Mouse (Mus musculus) spleen, adult 2 months (tissue): ENCODE results near the gene Tprkb. TPM values are rescaled to one million over a fixed set of nuclear protein-coding genes. Genes with fewer than 3 reads are reported as not detected.
"Not testable (repeated sequence)": the region's sequence is repeated elsewhere in the genome, so short reads cannot be mapped to it uniquely, and the experiment has no call there.

Source experiments
- DNase-seq, 2 experiments: peaks; one replicate each; pipeline versions ENCODE4 v3.0.0 to v3.0.0-alpha.2; 2012 to 2021; ENCODE audit warnings: low spot score in 2 of 2, low read depth in 1 of 2
- H3K27ac ChIP-seq: fragments of 200-500 bp; 2 replicates; pipeline ENCODE4 v1.5.1; 2012; ENCODE audit warnings: low read length, inconsistent platforms; ENCODE audit not compliant: insufficient read depth
- H3K27me3 ChIP-seq: fragments of 200-500 bp; 2 replicates; pipeline ENCODE4 v1.6.1; 2012; ENCODE audit warnings: mild to moderate bottlenecking, moderate library complexity, low read length, inconsistent platforms; ENCODE audit not compliant: control insufficient read depth, insufficient read depth
- H3K36me3 ChIP-seq: fragments of 200-500 bp; 2 replicates; pipeline ENCODE4 v1.6.1; 2012; ENCODE audit warnings: mild to moderate bottlenecking, low read length, inconsistent platforms; ENCODE audit not compliant: control insufficient read depth, insufficient read depth
- H3K4me1 ChIP-seq: fragments of 200-500 bp; 2 replicates; pipeline ENCODE4 v1.6.1; 2011; ENCODE audit warnings: inconsistent platforms; ENCODE audit not compliant: control insufficient read depth, insufficient read depth, insufficient read length
- H3K4me3 ChIP-seq: fragments of 200-500 bp; 2 replicates; pipeline ENCODE4 v1.5.1; 2011; ENCODE audit warnings: mild to moderate bottlenecking, inconsistent platforms; ENCODE audit not compliant: insufficient read depth, insufficient read length; ENCODE audit errors: extremely low read depth
- CTCF ChIP-seq: fragments of 200-500 bp; IDR thresholded peaks from 2 replicates; pipeline ENCODE4 v1.5.1; 2011; ENCODE audit warnings: mild to moderate bottlenecking, inconsistent platforms; ENCODE audit not compliant: insufficient read depth, insufficient read length, insufficient replicate concordance; ENCODE audit errors: extremely low read depth
- POLR2A ChIP-seq: fragments of 200-500 bp; IDR thresholded peaks from 2 replicates; pipeline ENCODE4 v1.6.1; 2011; ENCODE audit warnings: low read depth, low read length, inconsistent platforms
- WGBS: fragments of 180-500 bp; shearing (Covaris S2); methylation state at CpG from one replicate; pipeline ENCODE4 v1.1.7; 2018; 5-methylcytosine and 5-hydroxymethylcytosine counted together
- polyA plus RNA-seq: library from polyadenylated mRNA; depleted of rRNA; stranded (reverse); fragments of >200 nt; gene quantifications from 2 replicates; pipeline ENCODE4 v1.2.3, GENCODE M21; 2012

The Tprkb gene
- polyA plus RNA-seq, 1 experiment = 7.2 TPM

DNA sequence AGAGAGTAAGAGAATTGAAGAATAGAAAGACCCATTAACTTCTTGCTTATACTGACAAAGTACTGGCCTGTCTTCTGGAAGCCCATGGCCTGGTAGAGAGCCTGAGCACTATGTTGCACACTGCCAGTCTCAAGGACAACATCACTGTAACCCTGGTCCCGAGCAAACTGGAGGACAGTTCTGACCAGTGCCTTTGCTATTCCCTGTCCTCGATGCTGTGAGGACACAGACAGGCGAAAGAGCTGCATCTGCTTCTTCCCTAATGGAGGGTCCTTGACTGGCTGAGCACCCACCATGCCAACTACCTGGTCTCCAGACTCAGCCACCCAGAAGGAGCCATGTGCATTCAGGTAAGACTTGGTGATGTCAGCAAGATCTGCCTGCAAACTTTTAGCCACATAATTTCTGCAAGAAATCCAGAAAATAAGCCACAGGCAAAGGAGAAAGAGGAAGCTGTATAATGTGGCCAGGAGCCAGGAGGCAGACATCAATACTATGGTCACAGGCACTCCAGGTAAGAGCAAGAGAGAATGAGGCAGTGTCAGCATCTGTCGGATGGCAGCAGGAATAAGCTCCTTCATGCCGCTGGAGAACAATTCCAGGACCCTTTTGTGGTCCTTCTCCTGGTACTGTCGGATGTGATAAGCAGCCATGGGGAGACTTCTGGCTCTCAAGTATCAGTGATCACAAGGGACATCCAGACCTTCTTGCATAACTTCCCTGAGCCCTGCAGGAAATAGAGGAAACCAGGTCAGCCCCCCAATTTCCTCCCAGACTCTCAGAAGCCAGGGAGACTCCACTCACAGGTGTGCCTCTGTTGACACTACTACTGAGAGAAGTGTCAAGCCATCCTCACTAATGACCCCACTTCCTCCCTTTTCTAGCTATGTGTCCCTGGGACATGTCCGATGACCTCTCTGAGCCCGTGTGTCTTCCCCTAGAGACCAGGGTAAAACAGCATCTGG is 43.7 kb upstream of the Tprkb start:
- Histone ChIP-seq H3K27ac (no peak overlapping the region), H3K4me3 (no peak overlapping the region)

DNA sequence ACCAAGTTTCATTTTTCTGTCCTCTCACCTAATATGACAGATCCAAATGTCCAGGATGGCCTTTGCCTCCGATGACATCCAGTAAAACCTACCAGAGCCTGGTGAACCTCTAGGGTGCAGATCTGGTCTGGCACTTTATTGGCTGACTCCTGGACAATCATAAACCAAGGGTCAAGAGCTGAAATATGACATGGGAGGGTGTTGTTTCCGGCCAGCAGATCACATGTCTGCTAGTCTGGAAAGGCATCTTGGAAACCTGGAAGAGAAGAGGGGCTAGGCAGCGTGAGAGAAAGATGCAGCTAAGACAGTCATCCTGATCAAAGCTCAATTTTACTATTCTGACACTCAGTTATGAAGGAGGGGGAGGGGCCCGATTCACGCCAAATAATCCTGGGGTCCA is 42.7 kb upstream of the Tprkb start, which contains the start of gene Nat8f2:
TSS of gene Nat8f2 (minus strand) at position 153 of the 400 bp plus-strand sequence.
- H3K4me1 ChIP-seq, DNase-seq, H3K27me3 ChIP-seq, H3K27ac ChIP-seq, H3K36me3 ChIP-seq, H3K4me3 ChIP-seq: not testable (repeated sequence)
- 86% methylated on average over 5 of the region's 5 CpGs for WGBS

More for the DNA sequence above, 43.7 kb upstream of the Tprkb start:
- TF ChIP-seq POLR2A = no peak
- TF ChIP-seq CTCF = no peak
- Histone ChIP-seq H3K4me1 (no peaks in the 10 kb centered on the region), H3K27me3 (no peaks in the 10 kb centered on the region), H3K36me3 (no peaks in the 10 kb centered on the region)
- WGBS = 44% methylated on average over 8 of the region's 8 CpGs
- no peak for DNase-seq

DNA sequence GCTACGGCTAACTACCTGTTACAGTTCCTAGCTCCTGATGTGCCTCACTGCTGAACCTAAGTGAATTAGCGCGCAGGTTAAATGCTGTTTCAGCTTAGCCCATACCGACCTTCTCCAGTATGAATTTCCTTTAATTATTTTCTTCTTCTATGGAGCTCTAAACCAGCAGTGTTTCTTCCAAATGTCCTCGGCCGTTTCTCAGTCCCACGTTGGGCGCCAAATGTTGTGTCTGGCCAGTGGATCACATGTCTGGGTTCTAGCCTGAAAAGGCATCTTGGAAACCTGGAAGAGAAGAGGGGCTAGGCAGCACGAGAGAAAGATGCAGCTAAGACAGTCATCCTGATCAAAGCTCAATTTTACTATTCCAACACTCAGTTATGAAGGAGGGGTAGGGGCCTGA is 28.4 kb upstream of the Tprkb start:
- H3K36me3 ChIP-seq, H3K4me3 ChIP-seq, H3K27ac ChIP-seq, H3K4me1 ChIP-seq, DNase-seq, H3K27me3 ChIP-seq: not testable (repeated sequence)
- 89% methylated on average over 9 of the region's 9 CpGs for WGBS

DNA sequence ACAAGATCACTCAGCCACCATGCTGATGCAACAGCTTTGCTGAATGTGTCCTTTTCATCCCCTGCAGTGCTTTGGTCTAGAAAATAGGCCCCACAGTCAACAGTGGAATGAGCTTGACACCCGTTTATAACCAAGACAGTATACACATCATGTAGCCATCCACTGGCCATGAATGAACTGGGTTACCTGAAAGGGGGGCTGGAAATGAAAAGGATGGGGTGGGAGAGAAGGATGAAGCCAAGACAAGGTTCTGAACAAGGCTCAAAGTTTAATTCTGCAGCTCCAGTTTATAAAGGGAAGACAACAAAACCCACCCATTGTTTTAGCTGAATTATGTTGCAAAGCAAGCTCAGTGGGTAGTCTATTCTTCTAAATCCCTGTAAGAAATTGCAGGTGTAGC is 27.4 kb upstream of the Tprkb start:
- TF ChIP-seq POLR2A (no peak), CTCF (no peak)
- H3K4me3 ChIP-seq = no peak overlapping the region
- H3K4me1 ChIP-seq = no peaks in the 10 kb centered on the region
- WGBS = 85% methylated on average over 1 of the region's 1 CpGs
- no peak for DNase-seq
- no peaks in the 10 kb centered on the region for H3K36me3 ChIP-seq
- no peak overlapping the region for H3K27ac ChIP-seq
- H3K27me3 ChIP-seq = no peaks in the 10 kb centered on the region

DNA sequence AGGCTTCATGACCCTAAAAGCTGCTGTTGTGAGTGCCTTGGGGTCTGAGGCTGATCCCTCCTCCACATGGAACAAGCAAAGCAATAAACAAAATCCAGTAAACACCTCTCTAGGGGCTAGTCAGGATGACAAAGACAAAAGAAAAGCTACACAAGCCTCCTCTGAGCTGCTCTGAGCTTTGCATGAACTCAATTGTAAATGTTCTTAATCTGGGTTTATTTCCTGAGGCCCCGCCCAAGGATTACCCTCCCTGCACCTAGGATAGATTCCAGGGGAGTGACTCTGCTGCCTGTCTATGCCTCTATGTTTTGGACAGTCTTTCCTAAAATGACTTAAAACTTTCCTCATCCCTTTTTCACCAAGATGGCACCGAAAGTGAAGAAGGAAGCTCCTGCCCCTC is 22.7 kb upstream of the Tprkb start:
- 80% methylated on average over 2 of the region's 2 CpGs for WGBS
- DNase-seq = no peak
- no peak overlapping the region for H3K27ac ChIP-seq
- no peaks in the 10 kb centered on the region for H3K4me1 ChIP-seq
- H3K27me3 ChIP-seq = no peaks in the 10 kb centered on the region
- H3K36me3 ChIP-seq = no peaks in the 10 kb centered on the region
- TF ChIP-seq CTCF (no peak), POLR2A (no peak)
- H3K4me3 ChIP-seq = no peak overlapping the region

DNA sequence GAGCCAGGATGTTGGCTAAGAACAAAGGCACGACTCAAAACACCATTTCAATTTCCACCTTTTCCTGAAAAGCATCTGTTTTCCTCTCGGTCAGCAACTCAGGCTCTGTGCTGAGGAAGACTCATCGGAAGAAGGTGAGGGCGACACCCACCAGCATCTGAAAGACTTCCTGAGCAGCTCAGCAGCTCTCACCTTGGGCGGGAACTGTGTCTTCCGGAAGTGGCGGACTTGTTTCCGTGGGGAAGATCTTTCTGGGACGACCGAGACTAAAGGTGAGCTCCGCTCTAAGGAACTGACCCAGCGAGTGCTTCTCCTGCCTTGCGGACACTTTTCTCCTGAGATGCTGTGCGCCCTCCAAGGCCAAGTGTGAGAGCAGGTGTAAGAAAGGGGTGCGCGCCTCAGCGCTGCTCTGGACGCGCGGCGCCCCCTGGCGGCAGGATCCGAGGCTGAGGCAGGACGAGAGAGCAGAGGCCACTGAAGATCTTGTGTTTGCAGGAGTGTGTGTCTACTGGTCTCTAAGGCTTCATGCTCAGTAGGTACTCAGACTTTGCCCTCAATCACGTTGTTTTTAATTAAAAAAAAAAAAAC is 16.5 kb upstream of the Tprkb start:
- H3K27ac ChIP-seq, DNase-seq, H3K4me3 ChIP-seq, H3K27me3 ChIP-seq, H3K4me1 ChIP-seq, H3K36me3 ChIP-seq: not testable (repeated sequence)
- TF ChIP-seq CTCF = peak; percentile 40; the same call in 1 of the 2 replicates
- 75% methylated on average over 25 of the region's 25 CpGs for WGBS

DNA sequence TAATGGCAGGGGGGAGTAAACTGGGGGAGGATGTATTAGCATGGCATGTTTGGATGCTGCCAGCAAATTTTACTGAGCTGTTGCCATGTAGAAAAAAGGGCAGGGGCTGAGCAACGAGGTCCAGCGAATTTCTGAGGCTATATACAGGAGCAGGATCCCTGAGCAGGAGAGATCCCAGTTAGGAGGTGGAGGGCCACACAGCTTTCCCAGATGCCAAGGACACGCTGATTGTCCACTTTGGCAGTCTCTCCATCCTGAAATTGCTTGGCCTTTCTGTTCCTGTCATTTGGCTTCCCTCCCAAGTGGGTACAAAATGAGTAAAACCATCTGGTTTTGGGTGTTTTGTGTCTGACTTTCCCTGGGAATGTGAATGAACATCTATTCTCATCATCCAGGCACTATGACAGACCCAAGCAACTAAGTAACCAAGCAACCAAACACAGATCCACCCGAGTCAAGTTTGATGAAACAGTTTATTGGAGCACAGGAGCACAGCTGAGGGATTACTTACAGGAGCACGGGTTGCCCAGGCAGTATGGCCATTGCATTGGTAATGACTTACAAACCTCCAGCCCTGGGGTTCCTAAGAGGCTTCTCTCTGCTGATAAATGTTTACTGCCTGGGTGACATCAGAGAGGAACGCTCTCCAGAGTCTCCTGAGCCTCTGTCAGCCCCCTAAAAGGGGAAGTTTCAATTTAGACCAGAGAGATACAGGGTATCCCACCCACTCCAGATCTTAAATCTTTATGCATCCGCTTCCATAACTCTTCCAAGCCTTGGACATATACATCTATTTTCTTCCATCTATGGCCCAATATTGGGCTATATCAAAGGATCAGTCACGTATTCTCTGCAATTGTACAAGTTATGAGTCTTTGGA is 12.8 kb upstream of the Tprkb start:
- H3K27me3 ChIP-seq, H3K36me3 ChIP-seq, DNase-seq, H3K4me3 ChIP-seq, H3K27ac ChIP-seq, H3K4me1 ChIP-seq: not testable (repeated sequence)
- 76% methylated on average over 7 of the region's 8 CpGs for WGBS
